Mouse (Mus musculus): ENCODE data around the gene Dock1. TPM values are rescaled to one million over a fixed set of nuclear protein-coding genes. Genes with fewer than 3 reads are reported as not detected.

Dock1 gene
- polyA plus RNA-seq, 1 experiment from 2014 or later = 24.7 TPM

DNA sequence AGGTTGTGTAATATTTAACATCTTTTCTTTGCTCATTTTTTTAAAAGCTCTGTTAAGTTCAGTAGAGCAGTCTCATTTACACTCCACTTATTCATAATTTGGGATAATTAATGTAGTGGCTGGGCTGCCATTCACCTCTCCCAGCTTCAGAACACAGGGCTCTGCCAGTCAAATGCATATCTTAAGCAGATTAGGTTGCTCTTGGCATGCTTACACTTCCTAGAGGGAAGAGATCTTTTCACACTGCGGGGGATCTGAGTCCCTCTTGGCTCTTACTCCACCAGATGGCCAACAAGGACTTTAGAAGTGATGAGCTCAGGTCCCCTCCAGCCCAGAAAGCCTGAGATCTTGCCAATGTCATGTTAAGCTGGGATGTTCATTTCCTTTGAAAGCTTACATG is 150.8 kb downstream of the Dock1 start:
- H3K27me3 ChIP-seq (ENCODE audit: insufficient read depth, poor library complexity, severe bottlenecking) = no peaks in the 10 kb centered on the region
- no peaks in the 10 kb centered on the region for H3K4me1 ChIP-seq
- no peaks in the 10 kb centered on the region for H3K9me3 ChIP-seq
- no peak overlapping the region for H3K4me3 ChIP-seq
- H3K36me3 ChIP-seq = peaks cover 16% of the 10 kb centered on the region
- DNase-seq (ENCODE audit: low spot score) = no peak
- no peak overlapping the region for H3K27ac ChIP-seq
- WGBS = 27% methylated on average over 1 of the region's 1 CpGs

DNA sequence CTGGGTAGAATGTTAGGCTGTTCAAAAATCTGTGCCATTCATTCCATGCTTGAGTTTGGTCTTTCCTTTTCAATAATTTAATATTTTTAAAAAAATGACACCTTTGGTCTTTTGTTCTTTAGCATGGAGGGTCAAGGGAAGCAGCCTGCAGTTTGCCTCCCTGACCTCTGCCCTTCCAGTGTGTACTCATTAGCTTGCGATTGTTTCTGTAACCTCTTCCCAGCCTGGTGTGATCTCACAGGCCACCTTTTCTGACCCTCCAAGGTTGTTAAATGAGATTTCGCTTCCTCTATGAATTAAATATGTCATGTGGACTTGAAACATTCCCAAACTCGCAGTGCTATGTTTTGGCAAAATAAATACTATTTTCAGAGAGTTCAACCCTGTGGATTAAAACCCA is 151.6 kb downstream of the Dock1 start:
- Histone ChIP-seq H3K4me3 (no peak overlapping the region), H3K4me1 (no peaks in the 10 kb centered on the region), H3K27me3 (ENCODE audit: insufficient read depth, poor library complexity, severe bottlenecking) (no peaks in the 10 kb centered on the region), H3K27ac (no peak overlapping the region), H3K36me3 (peaks cover 11% of the 10 kb centered on the region), H3K9me3 (no peaks in the 10 kb centered on the region)
- WGBS = 75% methylated on average over 3 of the region's 3 CpGs
- no peak for DNase-seq (ENCODE audit: low spot score)

DNA sequence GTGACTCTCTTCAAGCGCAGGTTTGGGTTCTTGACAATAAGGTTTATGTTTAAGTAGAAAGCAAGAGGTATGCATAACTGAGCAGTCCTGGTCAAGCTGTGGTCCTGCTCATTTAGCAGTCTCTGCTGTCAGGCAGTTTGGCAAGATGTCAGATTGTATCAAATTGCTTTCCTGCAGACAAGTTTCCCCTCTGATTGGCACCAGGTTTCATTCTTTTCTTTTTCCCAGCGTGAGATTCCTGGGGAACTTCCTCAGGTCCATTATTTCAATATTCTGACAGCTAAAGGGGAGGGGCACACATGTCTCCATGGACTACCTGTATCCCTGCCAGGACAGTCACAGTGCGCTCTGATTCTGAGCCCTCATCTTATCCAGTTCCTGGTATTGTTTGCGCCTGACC is 153.4 kb downstream of the Dock1 start:
- Histone ChIP-seq H3K9me3 (no peaks in the 10 kb centered on the region), H3K4me1 (no peaks in the 10 kb centered on the region), H3K36me3 (no peaks in the 10 kb centered on the region), H3K27me3 (ENCODE audit: insufficient read depth, poor library complexity, severe bottlenecking) (no peaks in the 10 kb centered on the region), H3K4me3 (no peak overlapping the region), H3K27ac (no peak overlapping the region)
- no peak for DNase-seq (ENCODE audit: low spot score)
- WGBS = 84% methylated on average over 4 of the region's 4 CpGs

DNA sequence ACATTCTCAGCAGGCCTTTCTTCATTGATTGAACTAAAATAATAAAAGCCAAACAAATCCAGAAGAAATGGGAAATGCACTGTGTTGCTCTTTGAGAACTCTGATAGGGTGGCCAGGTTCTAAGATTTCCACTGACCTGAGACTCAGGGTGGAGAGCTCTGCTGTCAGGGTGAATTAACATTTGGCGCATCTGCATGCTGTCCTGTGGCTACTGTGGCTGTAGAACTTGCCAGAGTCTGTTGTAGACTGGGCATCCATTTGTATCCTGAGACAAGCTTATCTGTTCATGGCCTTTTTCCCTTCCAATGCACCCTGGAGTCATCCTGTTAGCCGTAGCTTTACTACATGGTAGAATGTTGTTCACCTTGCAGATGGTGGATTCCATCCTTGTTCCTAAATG is 169.6 kb downstream of the Dock1 start:
- 78% methylated on average over 2 of the region's 2 CpGs for WGBS
- 0 out of 2 replicates have a peak, but pooled peaks cover 3% of the 10 kb centered on the region for H3K36me3 ChIP-seq
- no peak overlapping the region for H3K4me3 ChIP-seq
- H3K27me3 ChIP-seq (ENCODE audit: insufficient read depth, poor library complexity, severe bottlenecking) = no peaks in the 10 kb centered on the region
- no peak for DNase-seq (ENCODE audit: low spot score)
- H3K4me1 ChIP-seq = no peaks in the 10 kb centered on the region; the same call in 1 of the 2 replicates
- H3K27ac ChIP-seq = no peak overlapping the region
- no peaks in the 10 kb centered on the region for H3K9me3 ChIP-seq

- no peak for DNase-seq (ENCODE audit: low spot score)
- 90% methylated on average over 4 of the region's 4 CpGs for WGBS
- no peak overlapping the region for H3K4me3 ChIP-seq
Measured at GRCm38 (mm10) chr7:134842751-134843150, 172.3 kb downstream of the Dock1 start.

DNA sequence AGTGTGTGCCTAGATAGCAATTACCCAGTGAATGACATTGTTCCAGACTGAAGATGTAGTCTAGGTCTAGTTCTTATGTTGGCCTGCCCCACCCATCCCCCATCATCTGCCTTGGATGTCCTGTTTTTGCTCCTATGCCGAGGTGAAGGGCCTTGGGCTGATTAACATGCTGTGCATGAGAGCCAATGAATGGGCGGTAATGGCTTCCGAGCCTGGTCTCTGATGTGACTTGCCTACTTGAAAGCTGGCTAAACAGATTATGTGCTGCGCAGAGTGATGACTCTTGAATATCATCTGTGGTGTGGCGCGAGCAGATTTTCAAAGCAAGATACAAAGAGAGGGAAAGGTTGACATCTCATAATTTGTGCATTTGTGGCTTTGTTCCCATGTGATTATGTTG is 191.5 kb downstream of the Dock1 start:
- WGBS = 88% methylated on average over 6 of the region's 6 CpGs

More at GRCm38 (mm10) chr7:134842751-134843150, 172.3 kb downstream of the Dock1 start:
- Histone ChIP-seq H3K27me3 (ENCODE audit: insufficient read depth, poor library complexity, severe bottlenecking) (no peaks in the 10 kb centered on the region), H3K4me1 (no peaks in the 10 kb centered on the region; the same call in 1 of the 2 replicates), H3K36me3 (0 out of 2 replicates have a peak, but pooled peaks cover 4% of the 10 kb centered on the region), H3K9me3 (no peaks in the 10 kb centered on the region), H3K27ac (no peak overlapping the region)

GRCm38 (mm10) chr7:134864175-134864574 is 193.7 kb downstream of the Dock1 start:
- 79% methylated on average over 2 of the region's 2 CpGs for WGBS
- H3K27me3 ChIP-seq (ENCODE audit: insufficient read depth, poor library complexity, severe bottlenecking) = no peaks in the 10 kb centered on the region
- no peaks in the 10 kb centered on the region for H3K36me3 ChIP-seq
- H3K9me3 ChIP-seq = no peaks in the 10 kb centered on the region
- peak; percentile 81 for DNase-seq (ENCODE audit: low spot score)
- no peaks in the 10 kb centered on the region for H3K4me1 ChIP-seq
- no peak overlapping the region for H3K4me3 ChIP-seq
- H3K27ac ChIP-seq = no peak overlapping the region

More for the DNA sequence above, 191.5 kb downstream of the Dock1 start:
- DNase-seq (ENCODE audit: low spot score) = no peak
- no peak overlapping the region for H3K27ac ChIP-seq
- H3K36me3 ChIP-seq = no peaks in the 10 kb centered on the region
- H3K4me3 ChIP-seq = no peak overlapping the region
- H3K4me1 ChIP-seq = no peaks in the 10 kb centered on the region
- no peaks in the 10 kb centered on the region for H3K9me3 ChIP-seq
- no peaks in the 10 kb centered on the region for H3K27me3 ChIP-seq (ENCODE audit: insufficient read depth, poor library complexity, severe bottlenecking)

DNA sequence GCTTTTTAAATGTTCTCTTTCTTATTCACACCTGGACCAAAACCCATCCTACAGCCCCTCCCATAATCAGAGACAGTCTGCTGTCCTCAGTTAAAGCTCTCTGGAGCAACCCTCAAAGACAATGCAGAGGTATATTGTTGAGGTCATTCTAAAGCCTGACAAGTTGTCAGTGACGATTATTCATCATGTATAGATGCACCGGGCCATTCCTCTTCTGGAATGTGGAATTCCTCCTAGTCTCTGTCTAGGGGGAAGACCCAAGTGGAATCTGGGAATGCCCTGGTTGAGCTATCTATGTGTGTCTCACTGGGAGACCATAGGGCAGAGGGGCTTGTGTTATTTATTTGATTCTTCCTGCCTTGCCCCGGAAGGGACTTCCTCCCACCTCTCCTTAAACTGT is 202.1 kb downstream of the Dock1 start:
- Histone ChIP-seq H3K4me1 (no peaks in the 10 kb centered on the region; the same call in 1 of the 2 replicates), H3K27me3 (ENCODE audit: insufficient read depth, poor library complexity, severe bottlenecking) (no peaks in the 10 kb centered on the region), H3K4me3 (no peak overlapping the region), H3K27ac (no peak overlapping the region), H3K9me3 (no peaks in the 10 kb centered on the region), H3K36me3 (peaks cover 11% of the 10 kb centered on the region; the same call in 1 of the 2 replicates)
- DNase-seq (ENCODE audit: low spot score) = no peak
- 64% methylated on average over 3 of the region's 3 CpGs for WGBS

- Histone ChIP-seq H3K9me3 (no peaks in the 10 kb centered on the region), H3K4me3 (no peak overlapping the region), H3K36me3 (peaks cover 11% of the 10 kb centered on the region; the same call in 1 of the 2 replicates), H3K4me1 (no peaks in the 10 kb centered on the region; the same call in 1 of the 2 replicates), H3K27ac (no peak overlapping the region), H3K27me3 (ENCODE audit: insufficient read depth, poor library complexity, severe bottlenecking) (no peaks in the 10 kb centered on the region)
- 86% methylated on average over 7 of the region's 7 CpGs for WGBS
- no peak for DNase-seq (ENCODE audit: low spot score)
Measured at GRCm38 (mm10) chr7:134872981-134873380, 202.5 kb downstream of the Dock1 start.

- DNase-seq (ENCODE audit: low spot score) = no peak
- Histone ChIP-seq H3K4me3 (no peak overlapping the region), H3K9me3 (no peaks in the 10 kb centered on the region), H3K27ac (no peak overlapping the region), H3K4me1 (peaks cover 6% of the 10 kb centered on the region; the same call in 1 of the 2 replicates), H3K36me3 (peaks cover 11% of the 10 kb centered on the region; the same call in 1 of the 2 replicates), H3K27me3 (ENCODE audit: insufficient read depth, poor library complexity, severe bottlenecking) (no peaks in the 10 kb centered on the region)
- WGBS = 79% methylated on average over 6 of the region's 6 CpGs
Measured at GRCm38 (mm10) chr7:134878985-134879384, 208.5 kb downstream of the Dock1 start.

DNA sequence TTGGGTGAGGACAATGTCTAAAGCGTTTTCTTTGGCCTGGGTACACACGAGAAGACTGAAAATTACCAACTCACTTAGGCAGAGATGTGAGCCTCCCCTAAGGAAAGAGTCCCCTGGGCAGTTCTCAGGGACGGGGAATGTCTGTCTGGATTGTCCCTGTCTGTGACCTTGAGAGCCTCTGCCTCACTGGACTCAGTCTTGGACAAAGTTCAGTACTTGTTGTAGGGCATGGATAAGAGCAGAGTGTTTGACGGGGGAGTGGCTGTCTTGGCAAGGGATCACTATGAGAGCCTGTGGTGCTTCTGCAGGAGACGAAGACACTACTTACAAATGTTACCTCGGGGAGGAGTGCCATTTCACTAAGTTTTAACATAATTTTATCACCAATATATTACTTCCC is 210.0 kb downstream of the Dock1 start:
- H3K9me3 ChIP-seq = no peaks in the 10 kb centered on the region
- H3K27ac ChIP-seq = no peak overlapping the region
- DNase-seq (ENCODE audit: low spot score) = no peak
- H3K4me3 ChIP-seq = no peak overlapping the region
- H3K27me3 ChIP-seq (ENCODE audit: insufficient read depth, poor library complexity, severe bottlenecking) = no peaks in the 10 kb centered on the region
- WGBS = 65% methylated on average over 6 of the region's 6 CpGs
- peaks cover 6% of the 10 kb centered on the region; the same call in 1 of the 2 replicates for H3K4me1 ChIP-seq
- peaks cover 5% of the 10 kb centered on the region; the same call in 1 of the 2 replicates for H3K36me3 ChIP-seq

GRCm38 (mm10) chr7:134883516-134883915 is 213.1 kb downstream of the Dock1 start:
- H3K9me3 ChIP-seq = no peaks in the 10 kb centered on the region
- DNase-seq (ENCODE audit: low spot score) = no peak
- WGBS = 82% methylated on average over 6 of the region's 6 CpGs
- no peak overlapping the region for H3K4me3 ChIP-seq
- H3K27ac ChIP-seq = no peak overlapping the region
- no peaks in the 10 kb centered on the region for H3K27me3 ChIP-seq (ENCODE audit: insufficient read depth, poor library complexity, severe bottlenecking)
- no peaks in the 10 kb centered on the region for H3K36me3 ChIP-seq
- peaks cover 14% of the 10 kb centered on the region for H3K4me1 ChIP-seq

DNA sequence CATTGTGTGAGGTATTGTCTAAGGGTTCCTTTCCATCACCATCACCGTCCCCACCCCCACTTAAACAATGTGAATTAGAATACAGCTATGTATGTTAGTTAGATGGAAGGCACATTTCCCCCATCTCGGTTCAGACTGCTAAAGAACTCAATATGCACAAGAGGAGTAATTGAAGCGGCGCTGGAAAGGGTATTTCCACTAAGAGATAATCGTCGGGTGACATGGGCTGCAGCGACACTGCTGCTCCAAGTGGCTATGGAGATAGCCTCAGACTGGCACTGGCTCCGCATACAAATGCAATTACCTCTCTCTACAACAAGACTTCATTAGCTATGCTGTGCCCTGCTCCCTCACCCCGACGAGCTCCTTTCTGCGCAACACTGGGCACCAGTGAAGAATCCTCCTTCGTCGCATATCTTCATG is 222.0 kb downstream of the Dock1 start:
- Histone ChIP-seq H3K9me3 (no peaks in the 10 kb centered on the region), H3K4me3 (no peak overlapping the region), H3K4me1 (peaks cover 7% of the 10 kb centered on the region), H3K27ac (no peak overlapping the region), H3K36me3 (no peaks in the 10 kb centered on the region), H3K27me3 (ENCODE audit: insufficient read depth, poor library complexity, severe bottlenecking) (no peaks in the 10 kb centered on the region)
- no peak for DNase-seq (ENCODE audit: low spot score)
- 88% methylated on average over 13 of the region's 13 CpGs for WGBS

DNA sequence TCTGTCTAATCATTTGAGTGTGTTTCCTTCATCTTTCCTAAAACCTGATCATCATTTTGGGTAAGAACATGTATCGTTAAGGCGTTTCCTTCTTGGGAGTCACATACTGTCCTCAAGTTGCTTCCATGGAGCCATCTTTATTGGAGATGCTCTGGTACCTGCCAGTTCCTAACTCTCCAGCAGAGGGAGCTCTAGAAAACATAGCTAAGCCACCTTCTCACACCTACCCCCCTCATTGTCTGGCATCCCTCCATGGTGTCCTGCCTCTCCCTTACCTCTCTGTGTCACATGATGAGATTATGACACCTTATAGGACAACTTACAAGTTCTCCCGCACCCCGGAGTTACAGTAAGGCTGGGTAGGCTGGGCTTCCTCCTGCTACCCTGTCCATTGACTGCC is 222.5 kb downstream of the Dock1 start:
- 79% methylated on average over 4 of the region's 4 CpGs for WGBS

More for the DNA sequence above, 222.5 kb downstream of the Dock1 start:
- no peaks in the 10 kb centered on the region for H3K27me3 ChIP-seq (ENCODE audit: insufficient read depth, poor library complexity, severe bottlenecking)
- no peak overlapping the region for H3K4me3 ChIP-seq
- no peaks in the 10 kb centered on the region for H3K36me3 ChIP-seq
- peaks cover 2% of the 10 kb centered on the region for H3K4me1 ChIP-seq
- no peak for DNase-seq (ENCODE audit: low spot score)
- H3K27ac ChIP-seq = no peak overlapping the region
- no peaks in the 10 kb centered on the region for H3K9me3 ChIP-seq

Data from heart, embryonic 10.5 days (tissue).